Mouse (Mus musculus): ENCODE data around the gene Zfp853. TPM values are rescaled to one million over a fixed set of nuclear protein-coding genes. Genes with fewer than 3 reads are reported as not detected.

The Zfp853 gene
- total and polyA plus RNA-seq, 3 experiments: 0.13 to 0.39 (median 0.14) TPM

- no peak for DNase-seq
- WGBS: 5% methylated on average over 16 of the region's 16 CpGs
- no peaks in the 10 kb centered on the region for H3K27me3 ChIP-seq (ENCODE audit: control insufficient read depth, insufficient read depth, low read length)
- H3K79me2 ChIP-seq (replicated peaks; ENCODE audit: control insufficient read depth, insufficient read depth, low read length): peaks cover 3% of the 10 kb centered on the region; the same call in 1 of the 2 replicates
- H3K27ac ChIP-seq: peak overlapping the region; percentile 92
- peaks cover 2% of the 10 kb centered on the region; the same call in 1 of the 2 replicates for H3K36me3 ChIP-seq (ENCODE audit: control insufficient read depth, insufficient read depth, low read length)
- H3K4me3 ChIP-seq: peak overlapping the region; percentile 81
- intact Hi-C loops (cut with DNase I): loop anchor here (5.0 kb wide), 2 partner anchors 88 to 1853 kb away; partner anchors contain the start of genes Cpsf4, Kdelr2 and Ptcd1
- TF ChIP-seq POLR2A (IDR thresholded peaks at IDR 0.05; ENCODE audit: insufficient read depth, low read depth, low read length) (no peak), CTCF (IDR thresholded peaks at IDR 0.05) (no peak), EP300 (IDR thresholded peaks at IDR 0.05; ENCODE audit: insufficient read depth, low read depth, low read length) (no peak)
- peaks cover 7% of the 10 kb centered on the region for H3K4me1 ChIP-seq (ENCODE audit: control insufficient read depth, insufficient read depth, low read length)
- H3K9ac ChIP-seq (ENCODE audit: low read depth, low read length): peak overlapping the region; percentile 97
These were observed 20.8 kb upstream of the Zfp853 start for GRCm38 (mm10) chr5:143314183-143314729.

GRCm38 (mm10) chr5:143311886-143312285, 18.5 kb upstream of the Zfp853 start:
- DNase-seq: peak; percentile 66 to 84
- Histone ChIP-seq H3K27ac (no peak overlapping the region), H3K4me1 (ENCODE audit: control insufficient read depth, insufficient read depth, low read length) (peaks cover 7% of the 10 kb centered on the region), H3K4me3 (no peak overlapping the region), H3K9ac (ENCODE audit: low read depth, low read length) (no peak overlapping the region), H3K27me3 (ENCODE audit: control insufficient read depth, insufficient read depth, low read length) (no peaks in the 10 kb centered on the region), H3K79me2 (replicated peaks; ENCODE audit: control insufficient read depth, insufficient read depth, low read length) (peaks cover 5% of the 10 kb centered on the region; the same call in 1 of the 2 replicates), H3K36me3 (ENCODE audit: control insufficient read depth, insufficient read depth, low read length) (peaks cover 2% of the 10 kb centered on the region; the same call in 1 of the 2 replicates)
- WGBS: 56% methylated on average over 8 of the region's 8 CpGs
- TF ChIP-seq CTCF (IDR thresholded peaks at IDR 0.05): peak; percentile 94
- TF ChIP-seq EP300 (IDR thresholded peaks at IDR 0.05; ENCODE audit: insufficient read depth, low read depth, low read length): no peak
- TF ChIP-seq POLR2A (IDR thresholded peaks at IDR 0.05; ENCODE audit: insufficient read depth, low read depth, low read length): no peak
- intact Hi-C loops (cut with DNase I): loop anchor here (5.0 kb wide), 2 partner anchors 90 to 1855 kb away; partner anchors contain the start of genes Cpsf4, Kdelr2 and Ptcd1

DNA sequence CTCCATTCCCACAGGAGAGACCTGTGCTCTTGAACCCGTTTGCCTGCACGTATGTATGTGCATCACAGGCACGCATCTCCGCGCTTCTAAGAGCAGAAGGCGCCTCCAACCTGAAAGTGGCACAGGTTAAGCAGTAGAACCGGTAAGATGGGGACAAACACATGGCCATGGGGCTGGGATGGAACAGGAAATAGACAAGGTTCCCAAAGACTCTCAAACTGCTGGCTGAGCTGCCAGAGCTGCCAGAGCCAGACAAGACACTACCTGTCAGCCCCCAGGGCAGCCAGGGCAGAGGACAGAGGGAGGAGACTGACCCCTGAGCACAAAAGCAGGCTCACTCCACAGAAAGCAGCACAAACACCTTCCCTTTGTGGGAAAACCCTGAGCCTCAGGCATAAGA, 16.5 kb upstream of the Zfp853 start:
- peaks cover 2% of the 10 kb centered on the region; the same call in 1 of the 2 replicates for H3K36me3 ChIP-seq (ENCODE audit: control insufficient read depth, insufficient read depth, low read length)
- 96% methylated on average over 7 of the region's 7 CpGs for WGBS
- no peaks in the 10 kb centered on the region for H3K27me3 ChIP-seq (ENCODE audit: control insufficient read depth, insufficient read depth, low read length)
- no peak overlapping the region for H3K9ac ChIP-seq (ENCODE audit: low read depth, low read length)
- peaks cover 6% of the 10 kb centered on the region for H3K4me1 ChIP-seq (ENCODE audit: control insufficient read depth, insufficient read depth, low read length)
- no peak overlapping the region for H3K27ac ChIP-seq
- peaks cover 5% of the 10 kb centered on the region for H3K79me2 ChIP-seq (replicated peaks; ENCODE audit: control insufficient read depth, insufficient read depth, low read length)
- intact Hi-C loops (cut with DNase I): loop anchor here (5.0 kb wide), 3 partner anchors 38 to 1857 kb away; partner anchors contain the start of genes Cpsf4, Kdelr2, Ptcd1 and Zfp316
- no peak overlapping the region for H3K4me3 ChIP-seq
- TF ChIP-seq EP300 (IDR thresholded peaks at IDR 0.05; ENCODE audit: insufficient read depth, low read depth, low read length) (no peak), CTCF (IDR thresholded peaks at IDR 0.05) (no peak), POLR2A (IDR thresholded peaks at IDR 0.05; ENCODE audit: insufficient read depth, low read depth, low read length) (no peak)
- DNase-seq: no peak

DNA sequence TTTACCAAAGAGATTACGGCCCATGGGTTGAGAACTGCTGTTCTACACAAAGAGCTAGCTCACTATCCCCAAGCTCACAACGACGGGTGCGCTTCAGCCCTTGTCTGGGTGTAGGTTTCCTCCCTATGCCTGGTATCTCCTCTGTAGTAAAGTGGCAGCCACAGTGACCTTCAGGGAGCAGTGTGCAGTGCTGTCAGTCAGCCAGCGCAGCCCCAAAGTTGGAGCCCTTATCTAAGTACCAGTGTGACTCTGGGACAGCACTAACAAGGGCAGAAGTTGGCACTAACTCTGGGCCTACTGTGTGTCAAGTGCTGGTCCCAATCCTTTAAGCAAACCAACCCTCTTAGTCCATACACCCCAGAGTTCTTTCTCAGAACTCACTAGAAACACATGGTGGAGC, 15.4 kb upstream of the Zfp853 start:
- Histone ChIP-seq H3K79me2 (replicated peaks; ENCODE audit: control insufficient read depth, insufficient read depth, low read length) (peaks cover 5% of the 10 kb centered on the region), H3K9ac (ENCODE audit: low read depth, low read length) (no peak overlapping the region), H3K27ac (peak overlapping the region; percentile 78), H3K4me1 (ENCODE audit: control insufficient read depth, insufficient read depth, low read length) (peaks cover 2% of the 10 kb centered on the region; the same call in 1 of the 2 replicates), H3K36me3 (ENCODE audit: control insufficient read depth, insufficient read depth, low read length) (peaks cover 2% of the 10 kb centered on the region; the same call in 1 of the 2 replicates), H3K27me3 (ENCODE audit: control insufficient read depth, insufficient read depth, low read length) (no peaks in the 10 kb centered on the region), H3K4me3 (no peak overlapping the region)
- no peak for TF ChIP-seq EP300 (IDR thresholded peaks at IDR 0.05; ENCODE audit: insufficient read depth, low read depth, low read length)
- DNase-seq: peak; percentile 41 to 72
- intact Hi-C loops (cut with DNase I): loop anchor here (5.0 kb wide), 1 partner anchor 37 kb away; the partner anchor contains the start of gene Zfp316
- WGBS: 67% methylated on average over 5 of the region's 5 CpGs

DNA sequence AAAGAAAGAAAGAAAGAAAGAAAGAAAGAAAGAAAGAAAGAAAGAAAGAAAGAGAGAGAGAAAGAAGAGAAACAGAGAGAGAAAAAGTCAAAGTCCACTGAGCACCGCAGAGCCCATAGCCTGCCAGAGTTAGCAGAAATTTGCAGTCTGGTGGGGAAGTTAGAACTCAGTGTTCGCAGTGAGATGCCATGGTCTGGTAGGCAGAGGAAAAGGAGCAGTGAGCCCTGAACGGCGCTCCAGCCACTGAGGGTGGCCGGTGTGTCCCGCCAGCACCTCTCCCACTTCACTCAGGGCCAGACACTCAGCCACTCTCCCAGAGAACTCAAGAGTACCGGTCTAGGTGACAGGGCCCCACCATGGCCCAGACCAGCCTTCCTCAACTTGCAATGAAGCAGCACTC, 10.8 kb upstream of the Zfp853 start:
- Histone ChIP-seq H3K4me3 (no peak overlapping the region), H3K79me2 (replicated peaks; ENCODE audit: control insufficient read depth, insufficient read depth, low read length) (peaks cover 2% of the 10 kb centered on the region), H3K27me3 (ENCODE audit: control insufficient read depth, insufficient read depth, low read length) (no peaks in the 10 kb centered on the region), H3K27ac (no peak overlapping the region), H3K9ac (ENCODE audit: low read depth, low read length) (no peak overlapping the region), H3K4me1 (ENCODE audit: control insufficient read depth, insufficient read depth, low read length) (no peaks in the 10 kb centered on the region), H3K36me3 (ENCODE audit: control insufficient read depth, insufficient read depth, low read length) (no peaks in the 10 kb centered on the region)
- TF ChIP-seq EP300 (IDR thresholded peaks at IDR 0.05; ENCODE audit: insufficient read depth, low read depth, low read length) (no peak), CTCF (IDR thresholded peaks at IDR 0.05) (no peak)
- intact Hi-C loops (cut with DNase I): no loop called here
- no peak for DNase-seq
- 84% methylated on average over 7 of the region's 7 CpGs for WGBS

DNA sequence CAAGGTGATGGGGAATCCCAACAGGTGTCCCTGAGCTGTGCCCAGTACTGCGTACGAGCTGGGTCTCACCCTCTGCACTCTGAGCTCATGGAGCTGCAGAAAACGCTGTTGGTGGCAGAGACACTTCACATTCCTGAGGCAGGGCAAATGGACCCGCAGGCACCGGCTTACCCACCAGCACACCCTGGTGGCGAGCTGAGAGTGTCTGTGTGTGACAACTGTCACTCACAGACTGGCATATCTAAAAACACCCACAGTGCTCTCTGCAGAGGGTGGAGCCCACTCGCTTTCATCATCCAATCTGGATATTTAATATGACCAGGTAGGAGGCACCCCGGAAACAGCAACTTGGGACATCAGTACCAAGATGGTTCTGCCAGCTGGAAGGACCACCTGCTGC, 7.9 kb upstream of the Zfp853 start:
- H3K9ac ChIP-seq (ENCODE audit: low read depth, low read length): no peak overlapping the region
- TF ChIP-seq POLR2A (IDR thresholded peaks at IDR 0.05; ENCODE audit: insufficient read depth, low read depth, low read length) (no peak), CTCF (IDR thresholded peaks at IDR 0.05) (peak; percentile 55)
- H3K79me2 ChIP-seq (replicated peaks; ENCODE audit: control insufficient read depth, insufficient read depth, low read length): no peaks in the 10 kb centered on the region; the same call in none of the 2 replicates
- H3K36me3 ChIP-seq (ENCODE audit: control insufficient read depth, insufficient read depth, low read length): no peaks in the 10 kb centered on the region
- intact Hi-C loops (cut with DNase I): no loop called here
- WGBS: 67% methylated on average over 8 of the region's 8 CpGs
- no peak for DNase-seq
- H3K4me1 ChIP-seq (ENCODE audit: control insufficient read depth, insufficient read depth, low read length): peaks cover 5% of the 10 kb centered on the region; the same call in 1 of the 2 replicates
- no peak overlapping the region for H3K27ac ChIP-seq
- no peaks in the 10 kb centered on the region for H3K27me3 ChIP-seq (ENCODE audit: control insufficient read depth, insufficient read depth, low read length)
- H3K4me3 ChIP-seq: no peak overlapping the region
